Comparison of ENCODE assay signal across 8 mouse cellular contexts in genomic region chr13:29855281-29856031, GRCm38 (mm10). TPM values are rescaled to one million over a fixed set of nuclear protein-coding genes. Genes with fewer than 3 reads are reported as not detected.
DNase-seq lines count a peak whose midpoint lies in the region; ATAC-seq and TF ChIP-seq lines count a peak whose summit lies in the region.

Gene Cdkal1 (minus strand): TSS chr13:29855674.

- intact Hi-C loops in heart, postnatal 14 days (cut with DNase I): loop anchor here (1.0 to 5.0 kb wide), 4 partner anchors 125 to 402 kb away; partner anchors contain the start of gene E2f3

- H3K4me3 ChIP-seq in E14TG2a.4 (replicated peaks; ENCODE audit: low read length): peak within 1 kb of the TSS; percentile 95
- peak within 1 kb of the TSS; percentile 82 for H3K4me3 ChIP-seq in forebrain, embryonic 13.5 days
- H3K4me3 ChIP-seq in neural tube, embryonic 15.5 days (replicated peaks): peak within 1 kb of the TSS; percentile 84

- no peaks in the 10 kb centered on the region for H3K27me3 ChIP-seq in E14TG2a.4 (ENCODE audit: insufficient read depth, low read length)
- H3K27me3 ChIP-seq in forebrain, embryonic 13.5 days: no peaks in the 10 kb centered on the region
- no peaks in the 10 kb centered on the region for H3K27me3 ChIP-seq in neural tube, embryonic 15.5 days (replicated peaks)

- H3K36me3 ChIP-seq in E14TG2a.4 (ENCODE audit: insufficient read depth, low read length): peaks cover 20% of the 10 kb centered on the region
- peaks cover 16% of the 10 kb centered on the region for H3K36me3 ChIP-seq in forebrain, embryonic 13.5 days (ENCODE audit: poor library complexity, severe bottlenecking)
- H3K36me3 ChIP-seq in neural tube, embryonic 15.5 days: peaks cover 3% of the 10 kb centered on the region; the same call in 1 of the 2 replicates

- H3K4me1 ChIP-seq in E14TG2a.4 (replicated peaks; ENCODE audit: low read depth, low read length): peaks cover 20% of the 10 kb centered on the region
- H3K4me1 ChIP-seq in forebrain, embryonic 13.5 days: peaks cover 17% of the 10 kb centered on the region
- peaks cover 20% of the 10 kb centered on the region for H3K4me1 ChIP-seq in neural tube, embryonic 15.5 days

- H3K9ac ChIP-seq in forebrain, embryonic 13.5 days: peak within 1 kb of the TSS; percentile 85
- peak within 1 kb of the TSS; percentile 74 for H3K9ac ChIP-seq in neural tube, embryonic 15.5 days (replicated peaks)

- H3K4me2 ChIP-seq in forebrain, embryonic 13.5 days: peak within 1 kb of the TSS; percentile 68
- H3K4me2 ChIP-seq in neural tube, embryonic 15.5 days: peak within 1 kb of the TSS; percentile 80

- TF ChIP-seq CTCF in E14TG2a.4 (conservative IDR thresholded peaks at IDR 0.05; ENCODE audit: low read length): no peak

- under 1% methylated on average over 33 of the region's 33 CpGs for WGBS in forebrain, embryonic 13.5 days
- under 1% methylated on average over 33 of the region's 33 CpGs for WGBS in neural tube, embryonic 15.5 days

- H3K9me3 ChIP-seq in E14TG2a.4 (ENCODE audit: low read length): no peaks in the 10 kb centered on the region
- H3K9me3 ChIP-seq in forebrain, embryonic 13.5 days (replicated peaks): no peaks in the 10 kb centered on the region
- H3K9me3 ChIP-seq in neural tube, embryonic 15.5 days (replicated peaks): no peaks in the 10 kb centered on the region

- peak; percentile 82 for DNase-seq in c-Kit-positive CD71-positive TER-119-positive erythroid progenitor cells, embryonic 14.5 days (ENCODE audit: low spot score)
- DNase-seq in heart, postnatal 14 days: peak; percentile 83 to 86
- peak; percentile 83 for DNase-seq in layer of hippocampus, adult 11-12 months (ENCODE audit: low spot score)
- DNase-seq in lung, adult 18-20 months: peak; percentile 80 to 83
- peak; percentile 86 for DNase-seq in testis, postnatal 14 days (ENCODE audit: low spot score)

- ATAC-seq in forebrain, embryonic 13.5 days: peak; percentile 94
- peak; percentile 92 for ATAC-seq in neural tube, embryonic 15.5 days (ENCODE audit: low FRiP score)

- peak within 1 kb of the TSS; percentile 67 for H3K27ac ChIP-seq in forebrain, embryonic 13.5 days
- peak within 1 kb of the TSS; percentile 83 for H3K27ac ChIP-seq in neural tube, embryonic 15.5 days (replicated peaks)

RNA-seq across cellular contexts. Expression of gene Cdkal1, which starts in this region (rescaled TPM):
- polyA plus RNA-seq in forebrain, embryonic 13.5 days (2015; fragmentation: Nextera tagmentation; extraction: Ambion mirVana): 29.4 and 29.5 TPM in 2 replicates
- total RNA-seq in heart, postnatal 14 days (2021): 10 to 100 TPM; 27.4 to 29.2 TPM
- polyA plus RNA-seq in neural tube, embryonic 15.5 days (2015; fragmentation: Nextera tagmentation; extraction: Ambion mirVana): 20.4 and 22.4 TPM in 2 replicates

Comparison
In these comparisons a context has a peak if more than half of its experiments do, and no peak if none do; other contexts are left out.
1. Peak in every context shown above with its lines: DNase-seq, ATAC-seq, H3K4me3 ChIP-seq and H3K27ac ChIP-seq.